Mouse (Mus musculus): ENCODE results near the gene Slc2a8.

Slc2a8 gene

DNA sequence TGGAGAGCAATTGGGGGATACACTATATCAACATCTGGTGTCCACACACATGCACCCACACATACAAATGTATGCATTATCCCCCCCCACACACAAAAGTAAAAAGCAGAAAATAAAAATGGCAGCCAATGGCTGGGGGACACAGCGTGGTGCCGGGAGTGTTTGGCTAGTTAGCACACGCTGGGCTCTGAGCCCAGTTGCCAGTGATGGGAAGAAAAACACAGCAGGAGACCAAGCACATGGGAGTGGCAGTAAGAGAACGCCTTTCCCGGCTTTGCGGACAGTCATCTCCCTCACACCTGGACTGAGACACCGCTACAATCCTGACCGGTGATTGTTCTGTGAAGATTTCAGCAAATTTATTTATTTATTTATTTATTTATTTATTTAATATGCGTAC lies 10.6 kb downstream of the Slc2a8 start:
- no peak for DNase-seq (ENCODE audit: low spot score in 2 of 2)

DNA sequence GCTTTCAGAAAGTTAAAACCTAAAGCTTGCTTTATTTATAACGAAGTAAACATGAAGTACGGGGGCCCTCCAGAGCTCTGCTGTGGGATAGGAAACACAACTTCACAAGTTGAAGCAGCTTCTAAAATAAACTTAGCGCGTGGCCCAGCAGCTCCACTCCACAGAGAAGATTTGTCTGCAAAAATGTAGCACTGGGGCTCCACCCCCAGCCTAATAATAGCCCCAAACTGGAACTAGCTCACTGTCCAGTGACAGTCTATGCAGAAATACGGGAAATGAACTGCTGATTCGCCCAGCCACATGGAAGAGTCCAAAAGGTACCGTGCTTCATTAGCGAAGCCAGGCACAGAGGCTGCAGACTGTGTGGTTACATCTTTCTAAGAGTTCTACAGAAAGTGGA lies 12.6 kb downstream of the Slc2a8 start:
- no peak for DNase-seq (ENCODE audit: low spot score in 2 of 2)

GRCm38 (mm10) chr2:32968024-32968614 lies 13.8 kb downstream of the Slc2a8 start:
- no peak for DNase-seq (ENCODE audit: low spot score in 2 of 2)

- DNase-seq (ENCODE audit: low spot score in 2 of 2) = peak; percentile 79 to 83
Observed at GRCm38 (mm10) chr2:32966689-32967631, 14.9 kb downstream of the Slc2a8 start.

DNA sequence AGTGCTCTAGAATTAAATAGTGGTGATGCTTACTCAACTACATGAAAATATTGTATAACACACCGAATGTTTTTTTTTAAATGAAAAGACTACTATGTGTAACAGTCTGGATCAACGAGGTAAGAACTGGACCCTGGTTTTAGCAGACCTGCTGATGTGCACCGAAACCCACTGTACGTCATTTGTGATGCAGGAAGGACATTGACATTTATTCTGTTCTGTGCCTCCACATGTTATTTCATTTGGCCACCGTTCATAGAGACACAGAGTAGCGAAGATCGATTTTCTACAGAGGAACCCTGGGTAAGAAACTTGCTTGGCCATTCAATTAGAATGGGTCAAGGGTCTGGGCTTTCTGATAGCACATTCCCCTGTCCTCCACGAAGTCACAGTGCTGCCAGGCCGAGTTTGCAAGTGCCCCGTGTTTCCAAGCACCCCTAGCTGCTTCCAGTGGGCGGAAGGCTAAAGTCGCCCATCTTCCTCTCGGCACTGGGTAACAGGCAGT lies 15.6 kb downstream of the Slc2a8 start:
- no peak for DNase-seq (ENCODE audit: low spot score in 2 of 2)

DNA sequence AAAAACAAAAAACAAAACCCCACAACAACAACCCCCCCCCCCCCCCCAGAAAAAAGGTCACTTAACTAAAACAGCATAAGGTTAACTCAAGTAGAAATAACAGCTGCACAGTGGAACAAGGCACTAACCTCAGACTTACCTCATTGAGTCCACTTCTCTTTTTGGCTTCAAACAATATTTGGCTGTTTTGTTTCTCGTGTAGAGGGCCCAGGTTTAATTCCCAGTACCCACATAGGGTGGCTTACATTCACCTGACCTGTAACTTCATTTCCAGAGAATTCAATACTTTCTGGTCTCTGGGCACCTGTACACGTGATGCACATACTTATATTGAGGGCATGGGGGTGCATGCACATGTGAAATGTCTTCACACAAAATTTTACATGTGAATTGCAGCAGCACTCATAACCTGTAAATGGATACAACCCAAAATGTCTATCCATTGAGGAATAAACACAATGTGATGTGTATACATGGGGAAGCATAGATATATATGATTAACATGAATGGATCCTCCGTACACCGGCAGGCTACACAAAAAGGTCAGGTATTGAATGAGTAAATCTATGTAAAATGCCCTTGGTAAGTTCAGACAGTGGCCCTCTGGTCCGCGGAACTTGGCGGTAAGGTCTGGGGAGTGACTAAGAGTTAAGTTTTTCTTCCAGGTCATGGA lies 16.2 kb downstream of the Slc2a8 start:
- DNase-seq (ENCODE audit: low spot score in 2 of 2) = no peak

DNA sequence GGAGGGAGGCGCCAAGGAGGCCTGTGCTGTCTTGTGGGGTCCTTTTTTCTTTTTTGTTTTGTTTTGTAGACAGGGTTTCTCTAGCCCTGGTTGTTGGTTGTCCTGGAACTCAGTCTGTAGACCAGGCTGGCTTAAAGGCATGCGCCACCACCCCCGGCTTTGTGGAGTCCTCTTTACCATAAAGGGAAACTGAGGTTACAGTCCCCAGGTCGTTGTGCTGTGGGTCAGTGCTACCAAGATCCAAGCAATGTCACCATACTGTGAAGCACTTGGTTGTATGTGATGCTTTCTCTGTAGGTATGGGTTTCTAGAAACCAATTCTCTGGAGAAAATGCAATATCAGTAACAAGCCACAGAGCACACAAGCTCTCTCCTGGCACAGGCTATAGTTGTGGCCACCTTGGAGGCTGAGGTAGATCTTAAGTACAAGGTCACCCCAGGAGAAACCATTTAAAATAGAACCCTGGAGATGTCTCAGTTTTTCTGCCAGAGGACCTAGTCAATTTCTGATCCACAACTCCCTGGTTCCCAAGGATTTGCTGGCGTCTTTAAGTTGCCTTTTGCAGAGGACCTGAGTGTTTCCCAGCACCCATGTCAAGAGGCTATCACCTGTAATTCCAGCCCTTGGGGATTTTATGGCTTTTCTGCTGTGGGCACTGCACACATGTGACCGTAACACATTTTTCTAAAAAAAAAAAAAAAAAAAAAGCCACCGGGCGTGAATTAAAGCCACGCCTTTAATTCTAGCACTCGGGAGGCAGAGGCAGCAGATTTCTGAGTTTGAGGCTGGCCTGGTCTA lies 17.0 kb downstream of the Slc2a8 start:
- no peak for DNase-seq (ENCODE audit: low spot score in 2 of 2)

- no peak for DNase-seq (ENCODE audit: low spot score in 2 of 2)
Observed at GRCm38 (mm10) chr2:32963981-32964380, 17.9 kb downstream of the Slc2a8 start.

DNA sequence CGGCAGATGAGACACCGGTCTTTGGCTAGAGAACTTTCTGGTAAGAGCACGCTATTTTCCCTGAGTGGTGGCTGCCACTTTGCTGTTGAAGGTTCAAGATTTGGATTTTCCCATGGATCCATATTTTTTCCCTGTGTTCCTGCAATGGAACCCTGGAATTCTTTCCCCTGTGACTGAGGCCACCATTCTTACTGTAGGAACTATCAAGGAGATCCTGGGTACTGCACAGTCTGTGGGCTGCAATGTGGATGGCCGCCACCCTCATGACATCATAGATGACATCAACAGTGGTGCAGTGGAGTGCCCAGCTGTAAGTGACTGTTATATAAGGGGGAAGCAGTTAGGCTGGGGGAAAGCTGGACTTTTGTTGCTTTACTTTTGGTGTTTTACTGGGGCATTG lies 18.3 kb downstream of the Slc2a8 start:
- DNase-seq (ENCODE audit: low spot score in 2 of 2) = no peak

- DNase-seq (ENCODE audit: low spot score in 2 of 2) = no peak
Observed at GRCm38 (mm10) chr2:32962875-32963220, 19.0 kb downstream of the Slc2a8 start.

DNA sequence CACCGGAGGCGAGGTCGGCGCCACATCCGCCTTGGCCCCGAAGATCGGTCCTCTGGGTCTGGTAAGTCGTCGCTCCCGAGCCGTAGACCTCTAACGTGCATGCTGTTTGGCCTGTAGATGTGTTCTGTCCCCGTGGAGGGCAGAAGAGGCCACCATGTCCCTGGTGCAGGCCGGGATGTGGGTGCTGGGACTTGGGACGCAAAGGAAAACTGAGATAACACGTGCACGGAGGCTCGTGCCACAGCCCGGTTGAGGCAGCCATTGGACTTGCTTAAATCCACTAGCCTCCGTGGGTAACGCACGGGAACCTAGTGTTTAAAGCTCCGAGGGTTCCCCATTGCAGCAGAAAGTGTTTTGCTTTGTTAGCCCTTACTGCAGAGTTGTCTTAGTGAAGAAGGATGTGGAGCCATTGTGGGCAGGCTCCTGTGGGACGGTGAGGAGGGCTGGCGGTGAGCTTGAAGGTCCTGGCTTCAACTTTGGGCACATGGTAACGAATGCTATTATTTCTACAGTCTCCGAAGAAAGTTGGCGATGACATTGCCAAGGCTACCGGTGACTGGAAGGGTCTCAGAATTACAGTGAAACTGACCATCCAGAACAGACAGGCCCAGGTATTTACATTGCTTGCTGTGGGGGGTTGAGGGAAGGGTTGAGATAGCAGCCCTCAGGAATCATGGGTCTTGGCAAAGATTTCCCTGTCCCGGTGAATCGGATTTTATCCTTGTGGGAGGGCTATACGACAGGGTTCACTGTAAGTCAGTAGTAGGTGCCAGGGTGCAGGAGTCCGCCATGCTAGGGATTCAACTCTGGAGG lies 19.6 kb downstream of the Slc2a8 start:
- no peak for DNase-seq (ENCODE audit: low spot score in 2 of 2)

GRCm38 (mm10) chr2:32961192-32961995 lies 20.5 kb downstream of the Slc2a8 start, which contains the start of the genes Rpl12 and Lrsam1:
Gene Rpl12, plus strand, starts transcription at chr2:32961559.
Gene Lrsam1, minus strand, starts transcription at chr2:32961614.
- DNase-seq (ENCODE audit: low spot score in 2 of 2) = peak; percentile 89 to 90

- no peak for DNase-seq (ENCODE audit: low spot score in 2 of 2)
Observed at GRCm38 (mm10) chr2:32960273-32960672, 21.6 kb downstream of the Slc2a8 start.

GRCm38 (mm10) chr2:32957344-32957743 lies 24.5 kb downstream of the Slc2a8 start:
- DNase-seq (ENCODE audit: low spot score in 2 of 2) = no peak

DNA sequence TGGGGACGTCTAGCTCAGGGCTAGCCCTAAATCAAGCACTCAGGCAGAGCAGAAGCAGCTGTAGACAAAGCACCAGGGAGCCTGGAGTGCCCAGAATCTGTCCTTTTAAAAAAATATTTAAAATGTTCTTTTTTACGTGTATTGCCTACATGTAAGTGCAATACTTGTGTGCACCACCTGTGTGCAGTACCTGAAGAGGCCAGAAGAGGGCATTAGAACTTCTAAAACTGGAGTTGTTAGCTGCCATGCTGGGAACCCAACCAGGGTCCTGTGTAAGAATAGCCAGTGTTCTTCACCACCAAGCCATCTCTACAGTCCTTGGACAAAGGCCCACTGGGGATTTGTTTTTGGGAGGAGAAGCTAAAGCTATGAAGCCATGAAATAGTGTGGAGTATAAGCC lies 27.3 kb downstream of the Slc2a8 start:
- DNase-seq (ENCODE audit: low spot score in 2 of 2) = no peak

- no peak for DNase-seq (ENCODE audit: low spot score in 2 of 2)
Observed at GRCm38 (mm10) chr2:32947454-32947853, 34.4 kb downstream of the Slc2a8 start.

DNA sequence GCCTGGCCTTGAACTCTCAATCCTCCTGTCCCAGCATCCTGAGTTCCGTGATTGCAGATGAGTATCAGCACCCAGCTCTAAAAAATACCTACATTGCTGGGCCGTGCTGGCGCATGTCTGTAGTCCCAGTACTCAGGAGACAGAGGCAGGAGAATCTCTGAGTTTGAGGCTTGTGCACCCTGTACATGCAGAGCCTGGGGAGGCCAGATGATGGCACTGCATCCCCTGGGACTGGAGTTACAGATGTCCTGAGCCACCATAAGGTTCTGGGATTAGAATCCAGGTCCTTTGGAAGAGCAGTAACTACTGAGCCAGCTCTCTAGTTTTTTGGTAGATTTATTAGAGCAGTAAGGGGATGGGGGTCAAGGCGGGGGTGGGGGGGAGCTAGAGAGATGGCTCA lies 41.4 kb downstream of the Slc2a8 start:
- no peak for DNase-seq (ENCODE audit: low spot score in 2 of 2)

DNA sequence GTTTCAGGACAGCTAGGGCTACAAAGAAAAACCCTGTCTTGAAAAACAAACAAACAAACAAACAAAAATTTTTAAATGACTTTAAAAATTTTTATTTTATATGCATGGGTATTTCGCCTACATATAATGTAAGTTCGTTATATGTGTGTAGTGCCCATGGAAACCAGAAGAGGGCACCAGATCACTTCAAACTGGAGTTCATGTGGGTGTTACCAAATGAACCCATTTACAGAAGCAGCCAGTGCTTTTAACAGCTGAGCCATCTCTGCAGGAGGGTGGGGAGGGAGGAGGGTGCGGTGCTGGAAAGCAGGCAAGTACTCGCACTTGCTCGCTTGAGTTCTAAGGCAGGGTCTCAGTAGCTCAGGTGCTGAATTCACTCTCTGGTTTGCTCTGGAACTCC lies 42.5 kb downstream of the Slc2a8 start:
- no peak for DNase-seq (ENCODE audit: low spot score in 2 of 2)

- no peak for DNase-seq (ENCODE audit: low spot score in 2 of 2)
Observed at GRCm38 (mm10) chr2:32938741-32939140, 43.1 kb downstream of the Slc2a8 start.

DNA sequence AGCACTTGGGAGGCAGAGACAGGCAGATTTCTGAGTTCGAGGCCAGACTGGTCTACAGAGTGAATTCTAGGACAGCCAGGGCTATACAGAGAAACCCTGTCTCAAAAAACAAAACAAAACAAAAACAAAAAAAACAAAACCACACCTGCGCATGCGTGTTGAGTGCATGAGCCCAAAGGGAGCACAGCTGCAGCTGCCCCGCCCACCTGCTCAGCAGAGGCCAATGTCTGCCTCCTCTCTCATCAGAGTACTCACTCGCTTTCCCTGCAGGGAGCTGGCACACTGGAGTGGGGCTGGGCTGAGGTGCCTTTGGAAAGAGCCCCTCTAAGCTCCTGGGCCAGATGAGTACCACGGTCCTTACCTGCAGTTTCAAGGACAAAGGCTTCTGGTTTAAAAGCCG lies 50.2 kb downstream of the Slc2a8 start:
- no peak for DNase-seq (ENCODE audit: low spot score in 2 of 2)

All from frontal cortex, postnatal 14 days (tissue).